Mouse (Mus musculus) liver, postnatal 0 days (tissue): Measurements from ENCODE around the gene Pop7.

Source experiments
- CTCF ChIP-seq: sonication (generic); IDR thresholded peaks from 2 replicates; pipeline ENCODE4 v1.5.1; 2016; ENCODE audit warnings: antibody characterized with exemption, low read depth
- EP300 ChIP-seq: IDR thresholded peaks from 2 replicates; pipeline ENCODE4 v1.6.1; 2016; ENCODE audit warnings: antibody characterized with exemption, low read depth, mild to moderate bottlenecking

DNA sequence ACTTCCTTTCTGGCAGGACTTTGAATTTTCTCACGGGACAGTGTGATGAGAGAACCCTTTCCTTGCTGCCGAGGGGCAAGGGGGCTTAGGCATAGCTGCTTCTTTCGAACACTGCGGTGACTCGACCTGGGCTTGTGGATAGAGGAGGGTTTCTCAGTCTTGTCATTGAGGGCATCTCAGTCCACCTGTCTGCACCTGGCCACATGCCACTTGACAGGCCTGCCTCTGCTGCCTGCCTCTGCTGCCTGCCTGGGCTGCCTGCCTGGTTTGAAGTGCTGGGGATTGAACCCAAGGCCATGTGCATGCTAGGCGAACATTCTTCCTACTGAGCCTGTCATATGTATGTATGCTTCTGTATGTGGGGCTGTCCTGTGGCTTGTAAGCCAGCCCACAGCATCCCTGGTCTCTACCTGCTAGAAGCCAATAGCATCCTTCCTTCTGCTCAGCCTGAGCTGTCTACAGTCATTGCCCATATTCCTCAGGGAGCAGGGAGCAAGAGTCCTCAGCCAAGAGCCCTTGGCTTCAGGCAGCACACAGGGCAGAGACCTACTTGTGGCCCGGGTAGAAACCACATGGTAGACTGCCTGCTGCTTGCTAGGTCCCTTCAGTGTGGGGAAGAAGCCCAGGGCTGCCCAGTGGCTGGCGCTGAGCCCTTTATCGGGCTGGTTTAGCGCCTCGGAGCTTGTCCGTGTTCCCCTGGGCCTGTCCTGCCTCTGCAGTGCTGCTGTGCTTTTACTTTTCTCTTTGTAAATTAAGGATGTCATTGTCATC lies 11.8 kb upstream of the Pop7 start:
- TF ChIP-seq CTCF (no peak), EP300 (no peak)
